Mouse (Mus musculus) intestine, embryonic 16.5 days (tissue): Measurements from ENCODE around the gene Chsy1. TPM values are rescaled to one million over a fixed set of nuclear protein-coding genes. Genes with fewer than 3 reads are reported as not detected.

Source experiments
- ATAC-seq: fragments of 200-750 bp; cut with Nextera tagmentation; 2 replicates; pipeline ENCODE4 v1.8.0; 2017; ENCODE audit warnings: moderate TSS enrichment, moderate library complexity
- H3K27ac ChIP-seq: fragments of 300-500 bp; sonication (generic); 2 replicates; pipeline ENCODE4 v1.5.1; 2014; ENCODE audit warnings: mild to moderate bottlenecking, low read length
- H3K27me3 ChIP-seq: fragments of 300-500 bp; sonication (generic); replicated peaks from 2 replicates; pipeline ENCODE4 v1.6.1; 2014; ENCODE audit warnings: low read length, control low read depth, mixed read lengths; ENCODE audit not compliant: control insufficient read depth, insufficient read depth
- H3K36me3 ChIP-seq: fragments of 300-500 bp; sonication (generic); 2 replicates; pipeline ENCODE4 v1.6.1; 2014; ENCODE audit warnings: low read length, control low read depth; ENCODE audit not compliant: control insufficient read depth, insufficient read depth
- H3K4me1 ChIP-seq: fragments of 300-500 bp; sonication (generic); 2 replicates; pipeline ENCODE4 v1.6.1; 2014; ENCODE audit warnings: low read length, control low read depth, mixed read lengths; ENCODE audit not compliant: control insufficient read depth, insufficient read depth
- H3K4me2 ChIP-seq: fragments of 300-500 bp; sonication (generic); 2 replicates; pipeline ENCODE4 v1.6.1; 2014; ENCODE audit warnings: low read depth, low read length, control low read depth
- H3K4me3 ChIP-seq: fragments of 300-500 bp; sonication (generic); 2 replicates; pipeline ENCODE4 v1.5.1; 2014; ENCODE audit warnings: mild to moderate bottlenecking, low read length
- H3K9ac ChIP-seq: fragments of 300-500 bp; sonication (generic); 2 replicates; pipeline ENCODE4 v1.6.1; 2014; ENCODE audit warnings: low read depth, low read length
- H3K9me3 ChIP-seq: fragments of 300-500 bp; sonication (generic); 2 replicates; pipeline ENCODE4 v1.6.1; 2016; ENCODE audit warnings: low read length, control low read depth; ENCODE audit not compliant: control insufficient read depth
- WGBS: fragments of 180-500 bp; shearing (Covaris S2); extraction: QIAGEN DNeasy Blood & Tissue Kit; methylation state at CpG from one replicate; pipeline ENCODE4 v1.1.7; 2014; 5-methylcytosine and 5-hydroxymethylcytosine counted together
- polyA plus RNA-seq: library from polyadenylated mRNA; unstranded; fragments of >200 nt; fragmentation: Nextera tagmentation; extraction: Ambion mirVana; gene quantifications from 2 replicates; pipeline ENCODE4 v1.2.1, GENCODE M21; 2015

The Chsy1 gene
- polyA plus RNA-seq, 1 experiment from 2014 or later: 7.0 TPM

GRCm38 (mm10) chr7:66161836-66162235 is 52.5 kb downstream of the Chsy1 start:
- H3K4me2 ChIP-seq: no peak overlapping the region
- no peaks in the 10 kb centered on the region for H3K9me3 ChIP-seq
- ATAC-seq: no peak
- no peak overlapping the region for H3K27ac ChIP-seq
- WGBS: 86% methylated on average over 6 of the region's 6 CpGs
- no peaks in the 10 kb centered on the region for H3K36me3 ChIP-seq
- no peak overlapping the region for H3K9ac ChIP-seq
- peaks cover 9% of the 10 kb centered on the region for H3K4me1 ChIP-seq
- no peaks in the 10 kb centered on the region for H3K27me3 ChIP-seq
- H3K4me3 ChIP-seq: no peak overlapping the region

- Histone ChIP-seq H3K4me1 (peaks cover 6% of the 10 kb centered on the region), H3K9ac (no peak overlapping the region), H3K4me2 (no peak overlapping the region), H3K9me3 (no peaks in the 10 kb centered on the region), H3K27ac (no peak overlapping the region), H3K36me3 (no peaks in the 10 kb centered on the region), H3K27me3 (no peaks in the 10 kb centered on the region), H3K4me3 (no peak overlapping the region)
- ATAC-seq: no peak
- WGBS: 85% methylated on average over 7 of the region's 7 CpGs
These were observed 53.2 kb downstream of the Chsy1 start for GRCm38 (mm10) chr7:66162489-66162888.

- no peak overlapping the region for H3K4me3 ChIP-seq
- no peak overlapping the region for H3K27ac ChIP-seq
- H3K9ac ChIP-seq: no peak overlapping the region
- no peak for ATAC-seq
- H3K36me3 ChIP-seq: no peaks in the 10 kb centered on the region
- H3K4me1 ChIP-seq: peaks cover 4% of the 10 kb centered on the region
- no peaks in the 10 kb centered on the region for H3K9me3 ChIP-seq
- 90% methylated on average over 1 of the region's 1 CpGs for WGBS
- H3K27me3 ChIP-seq: no peaks in the 10 kb centered on the region
- H3K4me2 ChIP-seq: no peak overlapping the region
These were observed 53.7 kb downstream of the Chsy1 start for GRCm38 (mm10) chr7:66162981-66163380.

- Histone ChIP-seq H3K4me3 (no peak overlapping the region), H3K27ac (peak overlapping the region; percentile 39; the same call in 1 of the 2 replicates), H3K36me3 (no peaks in the 10 kb centered on the region), H3K4me1 (peaks cover 2% of the 10 kb centered on the region), H3K4me2 (no peak overlapping the region), H3K27me3 (no peaks in the 10 kb centered on the region), H3K9ac (no peak overlapping the region), H3K9me3 (no peaks in the 10 kb centered on the region)
- no peak for ATAC-seq
- 61% methylated on average over 9 of the region's 9 CpGs for WGBS
These were observed 55.2 kb downstream of the Chsy1 start for GRCm38 (mm10) chr7:66164427-66165031.

GRCm38 (mm10) chr7:66165036-66165798 is 55.9 kb downstream of the Chsy1 start:
- Histone ChIP-seq H3K36me3 (no peaks in the 10 kb centered on the region), H3K9me3 (no peaks in the 10 kb centered on the region), H3K4me1 (peaks cover 2% of the 10 kb centered on the region), H3K27ac (0 out of 2 replicates have a peak overlapping the region, but pooled peaks have one; percentile 7), H3K9ac (no peak overlapping the region), H3K4me3 (no peak overlapping the region), H3K4me2 (no peak overlapping the region), H3K27me3 (no peaks in the 10 kb centered on the region)
- WGBS: 50% methylated on average over 5 of the region's 5 CpGs
- ATAC-seq: peak; percentile 42; the same call in 1 of the 2 replicates

- no peaks in the 10 kb centered on the region for H3K27me3 ChIP-seq
- no peaks in the 10 kb centered on the region; the same call in 1 of the 2 replicates for H3K4me1 ChIP-seq
- no peak overlapping the region for H3K27ac ChIP-seq
- no peak overlapping the region for H3K4me3 ChIP-seq
- H3K9me3 ChIP-seq: no peaks in the 10 kb centered on the region
- no peak for ATAC-seq
- 89% methylated on average over 7 of the region's 7 CpGs for WGBS
- no peaks in the 10 kb centered on the region for H3K36me3 ChIP-seq
- no peak overlapping the region for H3K9ac ChIP-seq
- H3K4me2 ChIP-seq: no peak overlapping the region
These were observed 59.6 kb downstream of the Chsy1 start for GRCm38 (mm10) chr7:66168877-66169276.

GRCm38 (mm10) chr7:66169476-66169875 is 60.2 kb downstream of the Chsy1 start:
- WGBS: 83% methylated on average over 6 of the region's 6 CpGs
- ATAC-seq: no peak

GRCm38 (mm10) chr7:66170802-66171505 is 61.6 kb downstream of the Chsy1 start:
- 95% methylated on average over 27 of the region's 27 CpGs for WGBS
- H3K9me3 ChIP-seq: no peaks in the 10 kb centered on the region
- no peaks in the 10 kb centered on the region for H3K4me1 ChIP-seq
- H3K27me3 ChIP-seq: no peaks in the 10 kb centered on the region
- H3K27ac ChIP-seq: no peak overlapping the region
- H3K9ac ChIP-seq: no peak overlapping the region
- no peak overlapping the region for H3K4me3 ChIP-seq
- H3K36me3 ChIP-seq: no peaks in the 10 kb centered on the region
- ATAC-seq: no peak
- no peak overlapping the region for H3K4me2 ChIP-seq

More at GRCm38 (mm10) chr7:66169476-66169875, 60.2 kb downstream of the Chsy1 start:
- no peak overlapping the region for H3K4me2 ChIP-seq
- no peaks in the 10 kb centered on the region for H3K27me3 ChIP-seq
- H3K9me3 ChIP-seq: no peaks in the 10 kb centered on the region
- no peak overlapping the region for H3K9ac ChIP-seq
- no peaks in the 10 kb centered on the region; the same call in 1 of the 2 replicates for H3K4me1 ChIP-seq
- no peaks in the 10 kb centered on the region for H3K36me3 ChIP-seq
- H3K27ac ChIP-seq: no peak overlapping the region
- no peak overlapping the region for H3K4me3 ChIP-seq

GRCm38 (mm10) chr7:66175738-66176137 is 66.4 kb downstream of the Chsy1 start:
- WGBS: 96% methylated on average over 6 of the region's 6 CpGs
- H3K4me3 ChIP-seq: no peak overlapping the region
- no peaks in the 10 kb centered on the region for H3K36me3 ChIP-seq
- ATAC-seq: no peak
- no peak overlapping the region for H3K27ac ChIP-seq
- no peak overlapping the region for H3K4me2 ChIP-seq
- H3K9me3 ChIP-seq: no peaks in the 10 kb centered on the region
- no peaks in the 10 kb centered on the region for H3K4me1 ChIP-seq
- no peak overlapping the region for H3K9ac ChIP-seq
- H3K27me3 ChIP-seq: no peaks in the 10 kb centered on the region
